Mouse (Mus musculus) lung, postnatal 10 days (tissue): ENCODE measurements around the gene Slc25a22.

Source experiments
- DNase-seq: peaks from one replicate; pipeline ENCODE4 v3.0.0; 2021

Slc25a22 gene

DNA sequence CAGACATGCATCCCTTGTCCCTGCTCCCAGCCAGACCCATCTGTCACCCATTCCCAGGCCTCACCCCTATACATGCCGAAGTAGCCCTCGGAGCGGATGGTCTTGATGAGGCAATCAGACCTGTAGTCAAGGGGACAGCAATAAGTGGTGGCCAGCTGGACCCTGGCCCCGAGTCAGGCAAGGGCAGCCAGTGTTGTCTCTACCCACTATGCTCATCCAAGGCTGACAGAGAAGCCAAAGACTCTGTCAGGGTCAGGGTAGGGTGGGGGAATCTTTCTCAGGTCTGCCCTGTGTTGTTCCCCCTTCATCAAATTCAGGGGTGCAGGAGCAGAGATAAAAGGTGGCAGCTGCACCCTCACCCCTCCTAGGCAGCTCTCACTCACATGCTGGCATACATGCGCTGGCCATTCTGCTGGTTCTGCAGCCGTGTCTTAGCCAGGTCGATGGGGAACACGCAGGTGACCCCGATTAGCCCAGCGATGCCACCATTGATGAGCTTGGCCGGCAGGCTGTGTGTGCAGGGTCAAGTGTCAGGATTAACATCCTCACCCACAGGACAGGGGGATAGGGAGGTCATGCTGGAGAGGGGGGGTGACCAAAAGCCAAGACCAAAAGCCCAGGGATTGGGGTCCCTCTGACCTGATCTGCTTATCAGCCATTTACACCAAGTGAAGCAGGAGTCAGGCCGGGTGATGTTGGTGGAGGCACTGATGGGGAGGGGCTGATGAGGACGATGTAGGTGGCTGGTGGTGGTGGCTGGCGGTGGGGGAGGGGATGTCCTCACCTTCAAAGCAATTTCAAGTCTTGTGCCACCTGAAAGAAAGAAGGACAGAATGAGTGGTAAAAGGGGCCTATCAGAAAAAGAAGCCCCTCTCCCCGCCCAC, 3.9 kb downstream of the Slc25a22 start:
- DNase-seq = no peak

DNA sequence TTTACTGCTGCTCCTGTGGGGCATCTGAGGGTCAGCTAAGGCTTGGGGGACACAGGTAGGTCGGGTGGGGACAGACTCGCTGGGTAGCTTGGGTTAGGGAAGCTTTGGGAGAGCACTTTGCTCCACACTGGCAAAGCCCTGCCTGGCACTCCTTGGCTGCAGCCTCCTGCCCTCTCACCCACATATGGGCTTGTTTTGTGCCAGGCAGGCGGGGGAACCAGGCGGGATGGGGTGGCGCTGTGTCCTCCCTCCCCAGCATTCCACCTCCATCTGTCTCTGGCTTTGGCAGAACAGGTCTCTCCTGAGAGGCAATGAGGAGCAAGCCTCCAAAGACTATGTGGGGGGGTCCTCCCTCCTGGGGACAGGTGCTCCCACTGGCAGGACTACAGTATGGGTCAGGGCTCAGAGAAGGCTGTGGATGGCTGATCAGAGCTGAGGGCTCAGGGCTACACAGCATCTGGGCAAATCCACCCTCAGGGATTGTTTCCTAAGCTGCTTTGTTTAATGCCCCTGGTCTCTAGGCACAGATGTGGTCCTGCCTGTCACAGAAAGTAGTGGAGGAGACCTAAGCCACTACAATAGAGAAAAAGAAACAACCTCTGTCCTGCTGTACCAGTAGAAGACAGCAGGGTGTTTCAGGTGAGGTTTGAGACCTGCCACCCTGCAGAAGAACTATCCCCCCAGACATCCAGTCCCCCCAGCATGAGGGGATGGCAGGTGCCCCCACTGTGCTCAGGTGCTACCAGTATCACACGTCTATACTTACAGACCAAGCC, 4.8 kb downstream of the Slc25a22 start:
- no peak for DNase-seq

DNA sequence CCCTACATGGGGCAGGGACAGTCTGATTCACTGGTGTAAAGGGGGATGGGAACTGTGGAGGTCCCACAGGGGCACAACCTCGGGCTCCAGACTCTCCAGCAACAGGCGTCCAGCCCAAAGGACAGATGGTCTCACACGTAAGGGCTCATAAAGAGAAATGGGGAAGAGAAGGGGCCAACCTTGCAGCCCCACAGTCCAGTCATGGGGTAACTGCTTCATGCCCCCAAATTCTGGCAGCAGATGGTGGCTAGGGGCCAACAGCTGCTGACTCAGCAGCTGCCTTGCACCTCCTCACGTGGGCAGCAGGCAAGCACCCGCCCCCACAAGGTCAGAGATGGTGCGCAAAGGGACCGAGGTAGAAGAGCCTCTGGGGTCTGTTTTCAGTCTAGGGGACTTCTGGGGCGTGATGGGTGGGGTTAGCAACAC, 5.5 kb downstream of the Slc25a22 start:
- no peak for DNase-seq

DNA sequence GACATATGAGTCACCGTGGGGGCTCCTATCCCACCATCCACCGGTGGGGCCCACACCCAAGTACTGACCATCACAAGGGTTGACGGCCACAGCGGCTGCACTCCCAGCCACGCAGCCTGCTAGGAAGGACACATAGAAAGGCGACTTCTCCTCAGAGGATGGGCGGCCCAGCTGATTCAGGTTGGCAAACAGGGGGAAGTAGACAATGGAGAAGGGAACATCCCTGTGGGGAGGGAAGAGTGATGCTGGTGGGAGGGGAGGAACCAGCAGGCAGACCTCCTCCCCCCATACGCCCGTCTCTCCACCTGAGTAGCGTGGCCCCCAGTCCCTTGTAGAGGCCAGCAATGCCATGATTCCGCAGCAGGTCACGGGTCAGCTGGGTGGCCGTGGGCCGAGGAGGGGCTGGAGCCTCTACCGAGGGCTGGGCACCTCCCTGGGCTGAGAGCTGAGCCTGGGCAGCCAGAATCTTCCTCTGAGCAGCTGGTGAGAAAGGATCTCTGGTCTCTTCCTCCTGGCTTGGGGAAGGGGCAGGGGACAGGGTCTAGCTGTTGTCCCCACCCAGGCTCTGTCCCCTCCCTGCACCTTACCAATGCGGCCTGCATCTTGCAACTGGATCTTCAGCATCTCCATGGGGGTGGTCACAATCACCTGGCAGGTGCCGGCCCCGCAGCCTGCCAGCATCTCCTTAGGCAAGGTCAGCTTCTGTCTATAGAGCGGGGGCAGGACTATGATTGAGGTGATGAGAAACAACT, 6.1 kb downstream of the Slc25a22 start:
- DNase-seq = no peak

DNA sequence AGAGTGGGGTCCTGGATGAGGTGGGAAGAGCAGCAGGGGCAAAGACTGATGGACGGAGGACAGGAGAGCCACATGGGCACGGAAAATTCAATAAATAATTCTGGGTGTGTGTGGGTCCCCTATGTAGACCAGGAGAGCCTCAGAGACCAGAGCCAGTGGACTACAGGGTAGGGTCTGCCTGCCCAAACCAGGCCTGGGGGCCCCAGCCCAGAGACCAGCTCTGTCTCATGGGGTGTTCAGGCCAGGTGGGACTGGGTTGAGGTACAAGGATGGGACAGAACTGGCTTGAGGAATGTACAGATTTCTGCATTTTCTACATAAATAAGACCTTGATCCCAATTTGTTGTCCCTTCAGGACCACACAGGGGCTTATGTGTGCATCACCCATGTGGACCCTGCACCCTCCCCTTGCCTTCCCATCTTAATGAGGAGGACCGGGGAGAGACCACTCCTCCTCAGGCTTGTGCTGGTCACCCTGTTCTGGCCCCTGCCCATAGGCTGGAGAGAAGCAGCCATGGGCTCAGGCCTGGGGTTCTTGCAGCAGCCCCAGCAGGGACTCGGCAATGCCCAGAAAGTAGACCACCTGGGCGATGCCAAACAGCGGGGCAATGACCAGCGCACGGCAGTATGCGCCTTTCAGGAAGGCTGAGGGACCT, 7.0 kb downstream of the Slc25a22 start:
- DNase-seq = no peak

DNA sequence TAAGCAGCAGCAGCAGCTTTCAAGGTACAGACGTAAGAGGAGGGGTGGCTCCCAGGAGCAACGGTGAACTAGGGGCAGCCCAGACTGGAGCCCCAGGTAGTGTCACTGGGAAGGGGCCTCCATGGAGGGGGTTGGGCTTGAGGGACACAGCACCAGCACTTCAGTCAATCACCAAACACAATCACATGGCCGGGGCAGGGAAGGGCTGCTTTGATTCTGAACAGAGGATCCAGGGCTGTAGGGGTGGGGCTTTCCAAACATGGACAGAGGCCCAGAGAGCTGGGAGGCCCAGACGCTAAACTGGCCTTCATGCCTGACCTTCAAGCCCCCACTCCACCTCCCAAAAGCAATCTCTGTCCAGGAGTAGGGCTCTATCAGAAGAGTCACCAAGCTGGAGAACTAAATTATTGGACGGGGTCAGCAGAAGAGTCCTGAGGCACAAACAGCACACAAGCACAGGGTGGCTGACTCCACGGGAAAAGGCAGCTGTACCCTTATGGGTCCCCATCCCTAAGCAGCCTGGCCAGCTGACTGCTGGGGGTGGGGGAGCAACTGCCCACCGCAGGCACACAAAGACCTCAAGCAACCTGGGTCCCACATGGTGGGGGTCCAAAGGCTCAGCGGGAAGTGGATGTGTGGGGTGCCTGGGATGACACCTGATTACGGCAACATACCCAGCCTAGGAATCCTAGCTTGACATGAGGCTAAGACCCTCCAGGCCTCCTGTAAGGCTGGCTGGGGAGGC, 7.7 kb downstream of the Slc25a22 start:
- no peak for DNase-seq

DNA sequence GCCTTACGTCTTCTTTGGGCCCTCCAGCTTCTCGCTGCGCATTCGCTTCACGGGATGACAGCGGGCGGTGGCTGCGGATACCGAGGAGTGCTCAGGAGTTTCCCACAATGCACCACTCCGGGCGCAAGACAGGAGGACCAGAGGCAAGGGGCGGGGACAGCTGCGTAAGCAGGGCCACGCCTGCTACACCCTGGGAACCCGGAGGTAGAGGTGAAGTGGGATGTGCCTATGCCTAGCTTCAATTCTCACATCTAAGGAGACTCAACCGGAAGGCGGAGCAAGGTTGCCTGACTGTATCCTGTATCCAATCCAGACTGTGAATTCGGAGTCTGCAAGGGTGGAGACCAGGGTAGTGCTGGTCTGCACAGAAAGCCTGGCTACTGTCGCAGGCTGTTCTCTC, 8.4 kb downstream of the Slc25a22 start, which contains the start of gene Cend1:
Gene Cend1 (minus strand): TSS at position 182 of the 400 bp plus-strand sequence.
- DNase-seq = peak; percentile 51

DNA sequence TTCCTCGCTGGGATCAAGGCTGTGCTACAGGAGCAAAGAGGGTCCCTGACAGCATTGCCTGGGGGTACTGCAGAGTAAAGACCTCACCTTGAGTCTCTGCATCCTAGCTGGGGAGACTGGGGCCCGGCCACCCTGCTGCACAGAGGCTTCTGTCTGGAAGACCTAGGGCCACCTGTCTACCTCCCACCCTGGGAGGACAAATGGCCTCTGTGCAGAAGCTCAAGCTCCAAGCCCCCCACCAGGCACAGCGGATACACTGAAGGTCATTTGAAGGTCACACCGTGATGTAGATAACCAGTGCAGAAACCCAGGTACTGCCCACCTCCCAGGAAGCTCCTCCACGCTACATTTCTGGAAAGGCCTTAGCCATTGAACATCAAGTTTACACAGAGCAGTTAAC, 9.0 kb downstream of the Slc25a22 start:
- DNase-seq = no peak

DNA sequence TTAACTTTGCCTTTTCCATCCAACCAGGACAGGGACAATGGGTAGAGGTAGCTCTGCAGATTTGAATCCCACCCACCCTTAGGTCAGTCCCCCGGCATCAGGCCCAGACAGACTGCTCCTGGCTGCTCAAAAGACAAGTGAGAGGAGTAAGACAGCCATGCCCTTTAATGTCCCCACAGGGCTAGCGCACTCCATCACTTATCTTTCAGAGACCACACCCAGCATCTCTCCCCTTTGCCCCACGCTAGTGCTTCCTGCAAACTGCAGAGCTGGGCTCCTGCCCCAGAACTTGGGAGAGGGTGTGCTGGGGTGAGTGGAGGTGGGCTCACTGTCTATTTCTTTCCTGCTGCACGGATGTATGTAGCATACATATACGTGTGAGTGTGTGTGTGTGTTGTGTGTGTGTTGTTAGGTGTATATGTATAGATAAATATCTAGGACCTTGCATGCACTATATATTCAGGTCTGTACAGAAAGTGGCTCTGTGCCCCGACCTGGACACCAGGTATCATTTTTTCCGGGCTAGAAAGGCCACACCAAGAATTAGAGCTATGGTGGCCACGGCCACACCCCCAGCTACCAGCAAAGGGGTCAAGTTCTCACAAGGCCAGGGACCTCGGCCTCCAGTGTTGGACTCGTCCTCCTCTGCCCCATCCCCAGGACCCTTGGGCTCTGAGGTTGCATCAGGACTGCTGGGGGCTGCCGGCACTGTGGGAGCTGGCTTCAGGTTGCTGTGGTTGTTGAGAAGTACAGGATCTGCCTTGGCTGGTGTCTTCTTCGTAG, 10.6 kb downstream of the Slc25a22 start:
- no peak for DNase-seq

DNA sequence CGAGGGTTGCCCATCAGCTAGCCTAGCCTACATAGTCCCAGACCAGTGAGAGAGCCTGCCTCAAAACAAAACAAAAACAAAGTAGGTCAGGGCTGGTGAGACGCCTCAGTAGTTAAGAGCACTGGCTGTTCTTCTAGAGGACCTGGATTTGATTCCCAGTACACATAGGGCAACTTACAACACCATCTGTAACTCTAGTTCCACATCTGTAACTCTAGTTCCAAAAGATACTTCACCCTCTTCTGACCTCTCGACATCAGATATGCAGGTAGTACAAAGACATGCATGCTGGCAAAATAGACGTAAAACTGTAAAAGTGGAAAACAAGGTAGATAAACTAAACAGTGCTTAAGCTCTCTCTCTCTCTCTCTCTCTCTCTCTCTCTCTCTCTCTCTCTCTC, 13.9 kb downstream of the Slc25a22 start:
- DNase-seq = no peak

DNA sequence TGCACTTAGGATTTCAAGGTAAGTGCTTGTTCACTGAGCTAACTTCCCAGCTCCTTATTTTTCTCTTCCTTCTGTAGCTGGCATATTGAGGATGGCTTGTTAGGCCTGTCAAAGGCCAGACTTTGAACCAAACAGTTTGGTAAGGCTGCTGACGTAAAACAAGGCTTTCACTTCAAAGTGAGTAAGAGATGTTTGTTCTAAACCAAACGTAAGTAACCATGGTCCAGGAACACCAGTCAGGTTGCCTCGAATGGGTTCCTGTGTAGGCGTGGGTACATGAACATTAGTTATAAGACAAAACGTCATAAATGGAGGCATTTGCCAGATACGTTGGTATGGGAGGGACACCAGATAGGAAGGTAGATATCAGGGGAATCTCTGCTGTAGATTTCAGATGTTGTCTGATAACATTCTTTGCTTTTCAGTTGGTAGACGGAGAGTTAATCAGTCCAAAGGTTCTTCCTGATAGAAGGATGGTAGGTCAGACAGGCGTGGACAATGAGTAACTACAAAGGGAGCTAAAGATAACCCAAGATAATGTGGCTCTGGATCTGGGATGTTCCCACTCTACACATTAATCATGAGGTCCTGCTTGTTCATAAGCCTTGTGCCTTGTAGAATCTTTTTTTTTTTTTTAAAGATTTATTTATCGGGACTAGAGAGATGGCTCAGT, 17.5 kb downstream of the Slc25a22 start:
- no peak for DNase-seq

DNA sequence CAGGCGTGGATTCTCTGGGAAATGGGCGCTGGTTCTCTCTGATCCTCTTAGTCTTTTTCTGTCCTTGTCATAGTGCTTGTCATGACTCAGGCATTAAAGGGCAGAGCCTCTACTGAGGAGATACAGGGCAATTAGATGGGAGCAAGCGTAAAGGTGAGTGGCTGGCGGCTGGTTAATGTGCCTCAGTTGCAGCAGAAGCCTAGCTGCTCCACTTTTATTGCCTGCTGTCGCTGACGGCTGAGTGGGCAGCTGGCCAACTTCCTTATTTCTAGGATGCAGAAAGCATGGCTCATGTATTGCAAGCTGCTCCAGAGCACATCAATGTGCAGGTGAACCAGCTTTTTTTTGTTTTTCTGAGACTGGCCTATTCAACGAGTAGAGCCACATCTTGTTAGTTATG, 18.7 kb downstream of the Slc25a22 start:
- peak; percentile 40 for DNase-seq

DNA sequence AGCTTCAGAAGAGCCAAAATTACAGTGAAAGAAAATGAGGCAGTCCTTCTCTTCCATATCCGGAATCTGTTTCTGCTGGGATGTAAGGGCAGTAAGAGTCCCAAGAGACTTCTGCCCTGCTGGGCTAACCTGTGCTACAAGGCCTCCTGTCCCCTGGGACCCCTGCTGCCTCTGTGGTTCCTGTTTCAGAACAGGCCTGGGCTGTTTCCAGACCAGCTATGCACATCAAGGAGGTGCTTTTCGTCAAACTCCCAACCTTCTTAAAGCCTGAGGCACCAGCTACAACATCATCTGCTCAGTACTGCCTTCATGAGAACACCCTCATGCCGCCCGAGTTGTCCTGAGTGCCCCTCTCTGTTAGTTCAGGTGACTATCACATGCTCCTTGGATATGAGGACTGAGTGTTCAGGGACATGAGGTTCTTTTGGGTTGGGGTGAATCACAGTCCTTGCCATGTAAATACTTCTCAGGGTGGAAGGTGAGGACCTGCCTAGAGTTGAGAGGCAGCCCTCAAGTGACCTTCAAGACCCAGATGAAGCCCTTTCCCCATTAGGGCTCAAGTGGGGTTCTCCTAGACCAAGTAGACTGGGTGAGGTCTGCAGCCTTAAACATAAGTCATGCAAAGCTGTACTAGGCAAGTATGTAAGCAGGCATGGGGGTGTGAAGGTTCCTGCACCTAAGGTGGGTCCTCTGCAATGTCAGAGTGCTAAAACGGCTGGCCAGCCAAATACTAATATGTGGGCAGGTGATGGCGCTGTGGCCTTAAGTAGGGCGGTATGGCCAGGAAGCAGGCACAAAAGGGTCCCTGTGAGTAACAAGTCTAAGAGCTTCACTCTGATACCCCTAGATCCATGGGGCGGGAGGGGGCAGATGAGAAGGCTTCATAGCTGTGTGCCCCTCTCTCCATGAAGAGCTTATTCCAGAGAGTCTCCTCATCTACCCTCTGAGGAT, 19.7 kb downstream of the Slc25a22 start:
- DNase-seq = no peak

DNA sequence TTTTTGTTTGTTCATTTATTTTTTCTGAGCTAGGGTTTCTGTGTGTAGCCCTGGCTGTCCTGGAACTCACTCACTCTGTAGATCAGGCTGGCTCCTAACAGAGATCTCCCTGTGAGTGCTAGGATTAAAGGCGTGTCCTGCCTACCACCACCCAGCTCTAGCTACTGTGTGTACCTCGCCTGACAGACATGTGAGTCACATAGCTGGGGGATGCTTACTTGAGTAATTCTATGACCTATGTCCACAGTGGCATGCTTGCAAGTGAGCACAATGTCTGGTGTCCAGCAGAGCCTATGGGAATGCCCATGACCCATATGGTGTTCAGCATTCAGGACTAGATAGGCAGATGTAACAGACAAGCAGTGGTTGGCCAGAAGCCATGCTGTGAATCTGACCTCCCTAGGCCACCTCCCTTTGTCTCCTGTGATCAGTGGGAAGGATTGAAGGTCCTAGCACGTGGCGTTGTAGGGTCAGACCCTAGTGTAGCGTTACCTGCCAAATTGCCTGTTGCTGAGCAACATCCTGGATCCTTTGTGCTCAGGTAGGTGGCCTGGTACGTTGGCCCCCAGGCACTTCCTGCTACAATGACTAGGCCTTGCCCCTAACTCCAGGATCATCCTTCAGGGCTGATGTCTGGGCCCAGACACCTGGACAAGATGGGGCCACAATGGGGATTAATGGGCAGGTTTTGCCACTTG, 21.4 kb downstream of the Slc25a22 start:
- DNase-seq = no peak

DNA sequence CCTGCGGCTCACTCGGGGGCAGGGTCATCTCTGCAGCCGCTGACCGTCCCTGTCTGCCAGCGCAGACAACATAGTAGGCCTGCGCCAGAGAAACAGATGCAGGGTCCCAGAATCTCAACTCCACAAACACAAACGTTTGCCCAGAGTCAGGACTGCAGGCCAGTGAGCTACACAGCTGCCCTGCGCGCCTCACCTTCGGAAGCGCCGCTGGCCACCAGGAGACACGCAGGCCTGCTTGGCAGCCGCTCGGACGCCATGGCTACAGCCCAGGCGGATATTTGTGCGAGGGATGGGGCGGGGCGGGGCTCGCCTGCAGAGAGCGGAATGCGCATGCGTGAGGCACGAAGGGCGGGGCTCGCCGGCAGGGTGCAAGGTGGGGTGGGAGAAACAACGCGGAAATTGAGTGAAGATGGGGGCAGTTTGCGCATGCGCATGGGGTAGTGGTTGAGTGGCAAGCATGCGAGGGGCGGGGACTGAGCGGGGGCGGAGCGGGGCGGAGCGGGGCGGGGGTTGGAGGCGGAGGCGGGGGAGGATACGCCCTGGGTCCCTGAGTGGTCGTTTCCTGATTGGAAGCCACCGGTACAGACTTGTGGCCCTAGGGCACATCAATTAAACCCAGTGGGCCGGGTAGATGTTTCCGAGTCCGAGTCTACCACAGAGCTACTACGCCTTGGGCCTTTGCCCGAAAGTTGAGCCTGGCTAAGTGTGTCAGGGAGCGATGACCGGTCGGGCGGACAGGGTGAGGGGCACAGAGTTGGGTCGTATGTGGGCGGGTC, 23.7 kb downstream of the Slc25a22 start, which contains the start of gene Gatd1:
Gene Gatd1 (minus strand): TSS at position 328 of the 776 bp plus-strand sequence.
- peak; percentile 100 for DNase-seq

DNA sequence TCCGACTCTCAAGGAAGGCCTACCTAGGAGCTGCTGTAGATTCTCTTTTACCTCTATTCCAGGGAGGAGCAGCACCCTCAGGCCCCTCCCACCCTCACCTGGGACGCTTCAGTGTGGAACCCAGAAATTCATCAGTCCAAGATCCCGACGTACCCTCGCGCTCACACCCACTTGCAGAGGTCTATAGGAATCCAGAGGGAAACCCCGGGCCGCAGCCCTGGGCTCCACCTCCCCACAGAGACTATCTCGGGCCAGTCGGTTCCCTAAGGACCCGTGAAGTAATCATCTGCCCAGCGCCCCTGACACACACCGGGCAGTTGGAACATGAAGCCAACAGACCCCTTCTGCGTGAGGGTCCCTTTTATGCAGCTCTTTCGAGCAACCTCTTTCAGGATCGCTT, 24.4 kb downstream of the Slc25a22 start:
- no peak for DNase-seq

DNA sequence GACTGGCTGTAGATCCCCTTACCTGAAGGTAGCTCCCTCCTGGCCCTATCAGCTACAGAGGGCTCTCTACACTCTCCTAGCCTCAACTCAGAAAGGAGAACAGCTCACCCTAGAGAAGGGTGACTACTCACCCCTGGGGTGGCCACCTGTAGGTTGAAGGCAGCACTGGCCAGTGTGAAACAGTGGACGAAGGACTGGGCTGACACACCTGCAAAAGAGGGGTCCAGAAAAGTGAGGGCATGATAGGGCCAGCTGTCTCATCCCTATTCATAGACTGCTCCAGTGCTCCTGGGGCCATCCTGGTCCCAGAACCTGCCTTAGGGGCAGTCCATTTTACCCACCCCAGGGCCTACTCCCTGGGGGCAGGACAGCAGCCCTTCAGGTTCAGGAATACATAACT, 26.0 kb downstream of the Slc25a22 start:
- DNase-seq = no peak

DNA sequence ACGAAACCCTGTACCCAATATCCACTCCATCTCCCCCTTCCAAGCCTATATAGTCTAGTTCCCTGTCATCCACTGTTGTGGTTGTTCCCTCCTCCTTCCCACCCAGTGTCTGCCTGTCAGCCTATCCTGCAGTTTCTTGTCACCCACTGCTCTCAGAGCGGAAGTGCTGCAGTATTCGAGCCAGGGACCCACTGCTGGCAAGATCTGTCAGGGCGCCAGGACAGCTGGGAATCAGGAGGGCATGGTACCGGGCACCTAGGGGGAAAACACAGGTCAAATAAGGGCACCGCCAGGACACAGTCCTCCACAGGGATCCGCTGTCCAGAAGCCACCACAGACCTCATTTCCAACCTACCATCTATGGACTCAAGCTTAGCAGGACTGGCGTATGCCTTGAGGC, 27.1 kb downstream of the Slc25a22 start:
- DNase-seq = no peak
